Mouse (Mus musculus) heart, adult 8-10 months (tissue): Measurements from ENCODE around the gene Agl. TPM values are rescaled to one million over a fixed set of nuclear protein-coding genes. Genes with fewer than 3 reads are reported as not detected.

ENCODE experiments used
- DNase-seq: peaks from one replicate; pipeline ENCODE4 v3.0.0; 2022; ENCODE audit warnings: low spot score
- total RNA-seq, 4 experiments: library from RNA; stranded (reverse); gene quantifications; 2 replicates each; pipeline ENCODE4 v1.2.4; 2022

Gene Agl
- total RNA-seq, 4 experiments from 2014 or later = 187 to 207 (median 200) TPM

DNA sequence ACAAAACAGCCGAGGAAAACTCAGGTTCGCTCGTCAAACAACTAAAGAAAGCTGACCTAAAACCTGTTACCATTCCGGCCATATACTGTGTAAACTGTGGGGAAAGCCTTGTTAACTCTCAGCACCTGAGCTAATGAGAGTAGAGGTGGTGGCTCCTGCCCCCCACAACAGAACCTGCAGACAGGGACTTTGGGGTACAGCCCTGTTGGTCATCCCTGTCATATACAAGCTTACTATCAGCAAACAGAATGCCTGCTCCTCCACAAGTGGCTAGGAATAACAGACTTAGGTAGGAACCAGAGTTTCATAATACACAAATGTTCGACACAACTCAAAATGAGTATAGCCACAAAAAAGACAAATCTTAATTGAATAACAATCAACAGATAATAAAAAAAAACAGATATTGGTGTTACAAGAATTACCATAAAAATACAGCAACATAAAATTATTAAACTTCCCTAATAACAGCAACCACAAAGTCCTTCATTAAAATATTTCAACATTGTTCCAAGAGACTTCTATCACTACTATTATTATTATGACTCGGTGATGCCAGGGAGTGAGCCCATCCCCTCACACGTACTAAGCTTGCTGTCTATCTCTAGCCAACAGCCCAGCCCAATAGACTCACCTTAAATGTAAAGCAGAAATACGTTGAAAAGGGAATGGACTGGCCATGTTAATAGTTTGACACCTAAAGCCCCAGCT, 112.9 kb downstream of the Agl start:
- no peak for DNase-seq

DNA sequence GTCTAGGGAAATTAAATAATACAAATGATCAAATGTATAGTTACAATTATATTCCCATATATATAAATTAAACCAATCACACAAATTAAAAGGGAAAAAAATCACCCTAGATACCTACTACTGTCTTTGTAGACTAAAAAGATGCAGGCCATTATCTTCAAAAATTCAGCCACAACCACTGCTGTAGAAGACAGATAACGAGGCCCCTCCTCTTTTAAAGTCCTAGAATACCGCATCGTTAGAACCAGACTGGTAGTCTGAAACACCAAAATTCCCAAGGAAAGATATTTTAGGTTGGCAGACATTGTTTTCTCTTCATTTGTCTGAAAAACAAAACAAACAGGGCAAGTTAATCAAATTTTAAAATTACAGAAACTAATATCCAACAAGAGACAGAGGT, 113.7 kb downstream of the Agl start:
- DNase-seq = no peak

Other genes with a start within 250 kb of the Agl start
- 10 to 100 TPM; 72.9 to 87.5 (median 77.9) TPM for gene Lrrc39, start 245.2 kb downstream of the Agl start, total RNA-seq
- 1 to 10 TPM; 1.7 to 2.3 (median 1.9) TPM for gene Sass6, start 213.2 kb downstream of the Agl start, total RNA-seq
- gene Trmt13, start 193.6 kb downstream of the Agl start, total RNA-seq = 1 to 10 TPM; 4.6 to 5.9 (median 5.1) TPM
- gene Mfsd14a, start 145.5 kb downstream of the Agl start, total RNA-seq = 10 to 100 TPM; 13.5 to 16.7 (median 15.5) TPM
- 1 to 10 TPM in 1 of 4 experiments, not detected in 3; 1.0 TPM for gene Gm43191, start 126.9 kb downstream of the Agl start, total RNA-seq
- 10 to 100 TPM in 3 of 4 experiments, 1 to 10 TPM in 1; 10.0 to 14.0 (median 11.7) TPM for gene Slc35a3, start 95.3 kb downstream of the Agl start, total RNA-seq
- 1 to 10 TPM; 2.3 to 4.7 (median 3.9) TPM for gene Frrs1, start 51.3 kb upstream of the Agl start, total RNA-seq
- gene 4930455H04Rik, start 160.1 kb upstream of the Agl start, total RNA-seq = not detected
- 10 to 100 TPM; 44.2 to 59.7 (median 53.0) TPM for gene Palmd, start 160.8 kb upstream of the Agl start, total RNA-seq